Mouse (Mus musculus): ENCODE data around the gene Snd1. TPM values are rescaled to one million over a fixed set of nuclear protein-coding genes. Genes with fewer than 3 reads are reported as not detected.
A peak's percentile ranks its signal among the peaks of the same experiment; 100 is the strongest.

Snd1 gene
- total and polyA plus RNA-seq, 3 experiments = 97.4 to 153 (median 109) TPM

- no peak for ATAC-seq (ENCODE audit: extremely low read depth, insufficient number of reproducible peaks, low FRiP score, poor library complexity, severe bottlenecking)
- Histone ChIP-seq H3K9me3 (replicated peaks) (no peaks in the 10 kb centered on the region), H3K4me1 (ENCODE audit: insufficient read depth, low read depth, low read length) (no peaks in the 10 kb centered on the region), H3K4me3 (ENCODE audit: low read depth, low read length) (no peak overlapping the region), H3K27me3 (ENCODE audit: insufficient read depth, low read length) (peaks cover 13% of the 10 kb centered on the region; the same call in 1 of the 2 replicates), H3K36me3 (replicated peaks) (no peaks in the 10 kb centered on the region)
- no peak for DNase-seq (ENCODE audit: low spot score)
- no peak for TF ChIP-seq GATA2 (IDR thresholded peaks at IDR 0.05; ENCODE audit: borderline replicate concordance, low read depth, low read length)
- TF ChIP-seq TAL1 (conservative IDR thresholded peaks at IDR 0.05; ENCODE audit: low read depth, low read length) = no peak
- TF ChIP-seq GATA1 (IDR thresholded peaks at IDR 0.05; ENCODE audit: borderline replicate concordance, low read length) = no peak
- TF ChIP-seq POLR2AphosphoS5 (IDR thresholded peaks at IDR 0.05; ENCODE audit: insufficient replicate concordance, low read depth, low read length) = no peak
- TF ChIP-seq CTCF (IDR thresholded peaks at IDR 0.05; ENCODE audit: low read depth, low read length) = no peak
Measured at GRCm38 (mm10) chr6:28981585-28981948, 506.6 kb downstream of the Snd1 start.

- Histone ChIP-seq H3K9me3 (replicated peaks) (no peaks in the 10 kb centered on the region), H3K27me3 (ENCODE audit: insufficient read depth, low read length) (peaks cover 13% of the 10 kb centered on the region; the same call in 1 of the 2 replicates), H3K4me1 (ENCODE audit: insufficient read depth, low read depth, low read length) (no peaks in the 10 kb centered on the region), H3K36me3 (replicated peaks) (no peaks in the 10 kb centered on the region), H3K4me3 (ENCODE audit: low read depth, low read length) (no peak overlapping the region)
- ATAC-seq (ENCODE audit: extremely low read depth, insufficient number of reproducible peaks, low FRiP score, poor library complexity, severe bottlenecking) = no peak
- DNase-seq (ENCODE audit: low spot score) = peak; percentile 19
- TF ChIP-seq POLR2AphosphoS5 (IDR thresholded peaks at IDR 0.05; ENCODE audit: insufficient replicate concordance, low read depth, low read length) = no peak
- TF ChIP-seq GATA2 (IDR thresholded peaks at IDR 0.05; ENCODE audit: borderline replicate concordance, low read depth, low read length) = no peak
- TF ChIP-seq GATA1 (IDR thresholded peaks at IDR 0.05; ENCODE audit: borderline replicate concordance, low read length) = no peak
- no peak for TF ChIP-seq CTCF (IDR thresholded peaks at IDR 0.05; ENCODE audit: low read depth, low read length)
- TF ChIP-seq TAL1 (conservative IDR thresholded peaks at IDR 0.05; ENCODE audit: low read depth, low read length) = no peak
Measured at GRCm38 (mm10) chr6:28981966-28982701, 507.2 kb downstream of the Snd1 start.

GRCm38 (mm10) chr6:28982817-28983216, 507.9 kb downstream of the Snd1 start:
- TF ChIP-seq GATA2 (IDR thresholded peaks at IDR 0.05; ENCODE audit: borderline replicate concordance, low read depth, low read length) = no peak
- TF ChIP-seq POLR2AphosphoS5 (IDR thresholded peaks at IDR 0.05; ENCODE audit: insufficient replicate concordance, low read depth, low read length) = no peak
- no peak for TF ChIP-seq TAL1 (conservative IDR thresholded peaks at IDR 0.05; ENCODE audit: low read depth, low read length)
- Histone ChIP-seq H3K4me3 (ENCODE audit: low read depth, low read length) (no peak overlapping the region), H3K4me1 (ENCODE audit: insufficient read depth, low read depth, low read length) (no peaks in the 10 kb centered on the region), H3K27me3 (ENCODE audit: insufficient read depth, low read length) (peaks cover 9% of the 10 kb centered on the region; the same call in 1 of the 2 replicates), H3K9me3 (replicated peaks) (no peaks in the 10 kb centered on the region), H3K36me3 (replicated peaks) (no peaks in the 10 kb centered on the region)
- DNase-seq (ENCODE audit: low spot score) = no peak
- ATAC-seq (ENCODE audit: extremely low read depth, insufficient number of reproducible peaks, low FRiP score, poor library complexity, severe bottlenecking) = no peak

Other genes starting within 250 kb of the Snd1 start
- gene Zfp800, start 77.1 kb upstream of the Snd1 start, total RNA-seq (2014; fragmentation: Nextera tagmentation) = 235 and 288 TPM in 2 replicates
- 112 and 122 TPM in 2 replicates for gene Zfp800, start 77.1 kb upstream of the Snd1 start, total RNA-seq (2017)
- 81.2 and 95.3 TPM in 2 replicates for gene Zfp800, start 77.1 kb upstream of the Snd1 start, polyA plus RNA-seq (2012)
- 48.2 and 91.4 TPM in 2 replicates for gene Arf5, start 51.6 kb upstream of the Snd1 start, total RNA-seq (2014; fragmentation: Nextera tagmentation)
- gene Arf5, start 51.6 kb upstream of the Snd1 start, total RNA-seq (2017) = 20.7 and 32.2 TPM in 2 replicates
- 306 and 433 TPM in 2 replicates for gene Arf5, start 51.6 kb upstream of the Snd1 start, polyA plus RNA-seq (2012)
- gene Fscn3, start 47.4 kb upstream of the Snd1 start, total RNA-seq (2014; fragmentation: Nextera tagmentation) = not detected in 2 replicates
- not detected in 2 replicates for gene Fscn3, start 47.4 kb upstream of the Snd1 start, total RNA-seq (2017)
- gene Fscn3, start 47.4 kb upstream of the Snd1 start, polyA plus RNA-seq (2012) = not detected in 2 replicates
- gene Gcc1, start 46.7 kb upstream of the Snd1 start, total RNA-seq (2014; fragmentation: Nextera tagmentation) = 5.2 and 5.7 TPM in 2 replicates
- 11.2 and 11.4 TPM in 2 replicates for gene Gcc1, start 46.7 kb upstream of the Snd1 start, total RNA-seq (2017)
- 5.5 and 5.9 TPM in 2 replicates for gene Gcc1, start 46.7 kb upstream of the Snd1 start, polyA plus RNA-seq (2012)
- gene Pax4, start 25.8 kb upstream of the Snd1 start, total RNA-seq (2014; fragmentation: Nextera tagmentation) = not detected in 2 replicates
- not detected in 2 replicates for gene Pax4, start 25.8 kb upstream of the Snd1 start, total RNA-seq (2017)
- not detected in 2 replicates for gene Pax4, start 25.8 kb upstream of the Snd1 start, polyA plus RNA-seq (2012)

All from G1E (cell line).